Mouse (Mus musculus) mouse embryonic stem cell (cell line): ENCODE data around the gene Atp2b4.

Source experiments
- in situ Hi-C, 2 experiments: fragments of 300-500 bp; cut with MboI; formaldehyde crosslinking; loops; 1 replicate in 1 of 2; 3 replicates in 1 of 2; pipeline ENCODE4 v1.14.3; 2019 to 2020; ENCODE audit warnings: low sequenced_read_pairs in 2 of 2, low pct_unique_long_range_greater_than_20kb in 1 of 2, mixed read lengths in 1 of 2; ENCODE audit not compliant: unreplicated experiment in 1 of 2

Gene Atp2b4

DNA sequence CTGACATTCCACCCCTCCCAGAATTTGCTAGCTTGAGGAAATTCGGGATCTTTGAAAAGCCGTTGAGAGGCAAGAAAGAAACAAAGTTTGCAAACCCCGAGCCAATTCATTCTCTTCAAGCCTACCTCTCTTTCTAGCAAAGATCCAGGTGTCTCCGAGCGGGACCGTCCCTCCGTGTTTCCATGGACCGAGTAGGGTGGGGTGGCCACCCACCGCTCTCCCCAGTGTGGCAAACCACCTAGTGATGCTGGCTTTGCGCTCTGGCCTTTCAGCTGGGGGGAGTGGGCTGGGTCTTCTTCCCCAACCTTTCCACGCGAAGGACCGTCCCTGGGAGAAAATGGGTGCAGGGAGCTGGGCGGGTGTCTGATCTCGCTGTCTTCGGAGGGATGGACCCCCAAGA, 329 bp downstream of the Atp2b4 start:
- in situ Hi-C loops: loop anchor here in 1 of 2 experiments (10.0 kb wide), 1 partner anchor 94 kb away; no protein-coding TSS in a partner anchor

GRCm38 (mm10) chr1:133799686-133800445, 975 bp downstream of the Atp2b4 start:
- in situ Hi-C loops: loop anchor here in 1 of 2 experiments (10.0 kb wide), 1 partner anchor 95 kb away; no protein-coding TSS in a partner anchor

GRCm38 (mm10) chr1:133798821-133799415, 1.9 kb downstream of the Atp2b4 start:
- in situ Hi-C loops: no loop called here

DNA sequence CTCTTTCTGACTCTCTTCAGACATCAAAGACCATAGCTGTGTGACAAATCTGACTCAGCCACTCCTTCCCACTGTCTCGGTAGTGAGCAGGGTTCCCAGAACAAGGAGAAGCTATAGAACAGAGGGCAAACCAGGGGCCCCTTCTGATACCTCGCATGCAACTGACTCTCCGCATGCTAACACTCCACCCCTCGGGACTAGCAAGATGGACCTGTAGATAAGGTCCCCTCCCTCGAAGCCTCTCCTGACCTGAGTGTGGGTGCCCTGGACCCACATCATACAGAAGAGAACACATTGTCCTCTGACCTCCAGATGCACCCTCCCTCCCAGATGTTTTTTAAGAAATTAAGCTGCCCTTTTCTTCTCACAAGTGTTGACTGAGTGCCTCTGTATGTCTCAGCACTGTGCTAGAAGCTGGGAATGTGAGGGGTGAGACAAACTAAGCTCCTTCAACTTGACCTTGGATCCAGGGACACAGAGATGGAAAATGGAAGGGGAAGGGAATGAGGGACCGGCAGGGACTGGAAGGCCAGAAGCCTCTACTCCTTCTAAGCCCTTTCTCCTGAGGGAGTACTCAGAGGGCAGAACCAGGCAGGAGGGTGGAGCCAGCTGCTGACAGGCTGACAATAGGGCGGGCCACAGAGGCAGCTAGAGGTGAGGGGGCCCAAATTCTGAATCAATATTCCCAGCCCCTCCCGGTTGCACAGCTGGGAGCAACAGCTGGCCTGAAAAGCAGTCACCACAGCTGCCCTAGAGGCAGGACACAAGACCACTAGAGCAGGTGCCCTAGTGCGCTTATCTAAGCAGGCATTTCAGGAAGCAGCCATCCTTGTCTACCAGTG, 2.6 kb downstream of the Atp2b4 start:
- in situ Hi-C loops: no loop called here

GRCm38 (mm10) chr1:133797327-133797978, 3.4 kb downstream of the Atp2b4 start:
- in situ Hi-C loops: no loop called here

- in situ Hi-C loops: no loop called here
Observed at GRCm38 (mm10) chr1:133793646-133794045, 7.2 kb downstream of the Atp2b4 start.

DNA sequence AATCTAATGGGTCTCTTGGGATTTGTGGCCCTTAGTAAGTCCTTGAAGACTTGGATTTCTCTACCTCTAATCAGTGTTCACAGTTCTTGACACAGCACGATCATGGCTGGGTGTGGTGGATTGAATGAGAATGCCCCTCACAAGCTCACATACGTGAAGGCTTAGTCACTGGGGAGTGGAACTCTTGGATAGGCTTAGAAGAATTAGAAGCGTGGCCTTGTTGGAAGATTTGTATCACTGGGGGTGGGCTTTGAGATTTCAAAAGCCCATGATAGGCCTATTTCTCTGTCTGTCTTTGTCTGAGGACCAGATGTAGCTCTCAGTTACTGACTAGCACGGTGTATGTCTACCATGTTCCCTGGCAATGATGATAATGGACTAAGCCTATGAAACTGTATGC, 10.8 kb downstream of the Atp2b4 start:
- in situ Hi-C loops: no loop called here

DNA sequence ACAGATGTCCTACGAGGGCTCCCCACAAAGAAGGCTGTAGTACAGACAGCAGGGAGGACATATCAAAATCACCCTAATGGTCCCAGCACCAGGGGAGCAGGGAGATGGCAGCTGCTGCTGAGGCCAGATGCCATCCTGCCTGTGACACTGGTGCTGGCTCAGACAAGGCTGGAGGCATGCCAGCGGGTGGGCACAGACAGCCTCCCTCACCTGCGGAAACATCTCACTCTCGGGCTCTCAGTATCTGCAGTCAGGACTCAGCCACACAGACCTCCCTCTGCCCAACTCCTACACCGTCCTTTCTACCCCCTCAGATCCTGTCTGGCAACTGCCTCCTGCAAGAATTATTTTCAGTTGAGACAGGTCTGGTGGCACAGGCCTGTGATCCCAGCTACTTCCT, 12.0 kb downstream of the Atp2b4 start:
- in situ Hi-C loops: no loop called here

GRCm38 (mm10) chr1:133787500-133788210, 13.2 kb downstream of the Atp2b4 start:
- in situ Hi-C loops: no loop called here

DNA sequence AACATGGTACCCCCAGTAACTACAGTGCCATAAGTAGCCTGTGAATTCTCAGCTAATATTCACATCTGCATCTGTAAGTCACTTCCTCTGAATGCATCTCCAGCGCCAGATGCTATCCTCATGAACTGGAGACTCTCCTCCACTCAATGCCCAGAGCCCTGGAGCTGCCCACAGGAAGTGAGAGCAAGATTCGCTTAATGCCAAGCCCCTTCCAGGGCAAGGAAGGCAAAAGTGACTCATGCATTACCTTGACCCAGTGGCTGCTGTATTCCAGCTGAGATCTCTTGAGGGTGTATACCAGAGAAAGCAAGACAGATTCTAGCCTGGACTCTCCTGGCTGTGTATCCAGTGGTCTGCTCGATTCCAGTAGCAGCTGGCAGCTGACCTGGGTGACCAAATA, 16.2 kb downstream of the Atp2b4 start:
- in situ Hi-C loops: no loop called here

- in situ Hi-C loops: no loop called here
Observed at GRCm38 (mm10) chr1:133781531-133781930, 19.3 kb downstream of the Atp2b4 start.

- in situ Hi-C loops: no loop called here
Observed at GRCm38 (mm10) chr1:133779043-133779442, 21.8 kb downstream of the Atp2b4 start.

DNA sequence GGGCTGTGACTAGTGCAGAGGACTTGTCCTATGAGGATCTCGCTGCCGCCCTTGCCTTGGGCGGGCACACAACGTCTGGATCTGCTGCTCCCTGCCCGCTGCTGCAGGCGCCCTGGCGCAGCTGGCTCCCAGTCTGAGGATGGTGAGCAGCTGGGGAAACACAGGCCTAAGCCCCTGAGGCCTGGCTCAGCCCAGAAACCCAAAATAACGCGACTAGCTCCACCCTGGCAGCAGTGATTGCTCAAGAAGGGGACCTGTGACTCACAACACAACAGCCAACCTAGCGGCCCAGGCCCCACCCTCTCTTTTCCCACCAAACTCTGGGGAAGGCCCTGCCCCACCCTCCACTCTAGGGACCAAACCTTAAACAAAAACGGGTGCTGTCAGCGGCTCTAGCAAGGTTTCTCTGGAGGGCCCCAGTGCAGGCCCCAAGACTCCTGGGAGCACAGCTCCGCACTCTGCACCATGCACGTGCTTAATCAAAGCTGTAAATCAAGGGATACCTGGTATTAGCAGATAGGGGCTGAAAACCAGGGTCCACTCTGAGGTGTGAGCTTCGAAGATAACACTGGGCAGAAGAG, 23.1 kb downstream of the Atp2b4 start:
- in situ Hi-C loops: no loop called here

DNA sequence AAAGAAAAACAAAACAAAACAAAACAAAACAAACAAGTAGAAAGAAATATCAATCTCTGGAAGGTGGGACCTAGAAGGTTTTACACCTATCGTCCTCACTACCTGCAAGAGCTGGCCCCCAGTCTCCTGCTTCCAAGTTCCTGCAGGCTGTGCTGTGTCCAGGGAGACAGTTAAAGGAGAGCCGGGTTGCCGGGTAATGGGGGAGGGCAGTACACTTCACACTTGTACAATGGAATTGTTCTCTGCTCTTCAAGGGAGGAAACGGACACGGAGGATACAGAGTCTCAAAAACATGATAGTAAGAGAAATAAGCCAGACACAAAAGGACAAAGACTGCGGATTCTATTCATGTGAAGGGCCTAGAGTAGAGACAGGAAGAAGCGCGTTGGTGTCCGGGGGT, 28.3 kb downstream of the Atp2b4 start:
- in situ Hi-C loops: no loop called here

- in situ Hi-C loops: no loop called here
Observed at GRCm38 (mm10) chr1:133771831-133772399, 28.9 kb downstream of the Atp2b4 start.

- in situ Hi-C loops: no loop called here
Observed at GRCm38 (mm10) chr1:133767994-133768393, 32.8 kb downstream of the Atp2b4 start.

DNA sequence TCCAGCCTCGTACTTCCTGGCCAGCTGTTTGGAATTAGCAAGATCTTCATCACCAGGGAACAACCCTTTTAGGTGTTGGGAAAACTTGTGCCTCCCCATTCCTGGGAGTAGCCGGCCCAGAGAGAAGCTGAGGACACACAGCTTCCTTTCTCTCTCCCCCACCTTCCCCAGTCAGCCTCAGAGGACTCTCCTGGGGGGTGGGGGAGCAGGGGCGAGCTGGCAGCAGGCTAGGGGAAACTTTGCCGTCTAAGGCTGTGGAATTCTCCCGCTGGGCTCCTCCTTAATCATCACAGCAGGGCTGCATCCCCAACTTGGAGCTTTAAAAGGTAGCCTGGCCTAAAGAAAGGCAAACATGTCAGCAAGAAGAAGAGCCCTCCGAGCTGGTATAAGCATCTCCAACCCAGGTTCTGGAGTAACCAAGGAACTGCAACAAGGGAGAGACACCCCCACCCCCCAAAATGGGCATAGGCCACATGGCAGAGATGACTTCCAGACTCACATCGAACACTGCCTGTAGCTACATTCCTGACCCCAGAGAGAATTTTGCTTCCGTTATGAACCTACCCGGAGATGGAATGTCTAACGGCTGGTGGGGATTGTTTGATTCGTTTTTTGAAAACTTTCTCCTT, 33.8 kb downstream of the Atp2b4 start:
- in situ Hi-C loops: no loop called here
